Mouse (Mus musculus) neural tube, embryonic 15.5 days (tissue): ENCODE measurements around the gene Sik3. TPM values are rescaled to one million over a fixed set of nuclear protein-coding genes. Genes with fewer than 3 reads are reported as not detected.

Experiments used
- ATAC-seq: fragments of 200-750 bp; cut with Nextera tagmentation; 2 replicates; pipeline ENCODE4 v1.8.0; 2017; ENCODE audit warnings: mild to moderate bottlenecking, moderate TSS enrichment, moderate library complexity; ENCODE audit not compliant: low FRiP score
- H3K27ac ChIP-seq: fragments of 300-500 bp; sonication (generic); replicated peaks from 2 replicates; pipeline ENCODE4 v1.5.1; 2015; ENCODE audit warnings: mild to moderate bottlenecking, inconsistent platforms
- H3K27me3 ChIP-seq: fragments of 300-500 bp; sonication (generic); replicated peaks from 2 replicates; pipeline ENCODE4 v1.6.1; 2015; ENCODE audit warnings: inconsistent platforms
- H3K36me3 ChIP-seq: fragments of 300-500 bp; sonication (generic); 2 replicates; pipeline ENCODE4 v1.6.1; 2015; ENCODE audit warnings: inconsistent platforms
- H3K4me1 ChIP-seq: fragments of 300-500 bp; sonication (generic); 2 replicates; pipeline ENCODE4 v1.6.1; 2015; ENCODE audit warnings: inconsistent platforms
- H3K4me2 ChIP-seq: fragments of 300-500 bp; sonication (generic); 2 replicates; pipeline ENCODE4 v1.6.1; 2015; ENCODE audit warnings: inconsistent platforms, mild to moderate bottlenecking, moderate library complexity
- H3K4me3 ChIP-seq: fragments of 300-500 bp; sonication (generic); replicated peaks from 2 replicates; pipeline ENCODE4 v1.5.1; 2015; ENCODE audit warnings: mild to moderate bottlenecking, inconsistent platforms
- H3K9ac ChIP-seq: fragments of 300-500 bp; sonication (generic); replicated peaks from 2 replicates; pipeline ENCODE4 v1.6.1; 2015; ENCODE audit warnings: mild to moderate bottlenecking, inconsistent platforms
- H3K9me3 ChIP-seq: fragments of 300-500 bp; sonication (generic); replicated peaks from 2 replicates; pipeline ENCODE4 v1.6.1; 2016; ENCODE audit warnings: inconsistent platforms
- WGBS: fragments of 180-500 bp; shearing (Covaris S2); methylation state at CpG from one replicate; pipeline ENCODE4 v1.1.7; 2015; ENCODE audit warnings: mixed read lengths; 5-methylcytosine and 5-hydroxymethylcytosine counted together
- polyA plus RNA-seq: library from polyadenylated mRNA; unstranded; fragments of >200 nt; fragmentation: Nextera tagmentation; extraction: Ambion mirVana; gene quantifications from 2 replicates; pipeline ENCODE4 v1.2.1, GENCODE M21; 2015

Gene Sik3
- polyA plus RNA-seq, 1 experiment from 2014 or later = 9.9 TPM

DNA sequence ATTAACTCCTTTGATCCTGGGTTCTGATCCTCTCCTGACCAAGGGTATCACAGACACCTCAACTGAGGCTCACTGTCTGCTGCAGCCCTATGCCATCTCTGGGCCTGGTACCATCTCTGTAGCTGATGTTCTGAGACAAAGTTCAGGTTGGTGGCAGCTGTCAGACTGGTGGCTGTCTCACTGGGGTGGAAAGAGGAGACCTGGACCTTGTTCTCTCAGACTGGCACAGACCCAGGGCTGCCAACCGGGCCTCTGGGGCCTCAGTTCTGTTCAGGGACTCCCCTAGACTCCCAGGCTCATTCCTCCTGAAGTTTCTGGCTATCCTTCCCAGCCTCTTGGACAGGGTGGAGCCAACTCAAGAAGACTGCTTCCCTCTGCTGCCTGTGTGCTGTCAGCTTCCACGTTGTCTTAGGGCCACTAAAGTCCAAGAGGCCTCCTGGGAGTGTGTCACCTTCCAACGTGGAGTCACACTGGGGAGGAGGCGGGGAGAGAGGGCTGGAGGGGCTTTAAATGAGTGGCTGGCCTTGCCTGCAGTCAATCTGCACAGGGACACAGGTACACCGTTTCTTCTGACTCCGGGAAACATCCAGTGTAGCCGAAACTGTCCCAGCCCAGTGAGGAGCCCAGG lies 228.0 kb downstream of the Sik3 start, which contains the start of gene Apoa4:
TSS of gene Apoa4 (plus strand) at position 171 of the 628 bp plus-strand sequence.
- Histone ChIP-seq H3K4me2 (no peak within 1 kb of the TSS), H3K4me3 (no peak within 1 kb of the TSS), H3K36me3 (no peaks in the 10 kb centered on the region), H3K9ac (no peak within 1 kb of the TSS), H3K9me3 (no peaks in the 10 kb centered on the region), H3K27ac (no peak within 1 kb of the TSS), H3K27me3 (no peaks in the 10 kb centered on the region), H3K4me1 (no peaks in the 10 kb centered on the region)
- WGBS = 72% methylated on average over 7 of the region's 7 CpGs
- no peak for ATAC-seq

DNA sequence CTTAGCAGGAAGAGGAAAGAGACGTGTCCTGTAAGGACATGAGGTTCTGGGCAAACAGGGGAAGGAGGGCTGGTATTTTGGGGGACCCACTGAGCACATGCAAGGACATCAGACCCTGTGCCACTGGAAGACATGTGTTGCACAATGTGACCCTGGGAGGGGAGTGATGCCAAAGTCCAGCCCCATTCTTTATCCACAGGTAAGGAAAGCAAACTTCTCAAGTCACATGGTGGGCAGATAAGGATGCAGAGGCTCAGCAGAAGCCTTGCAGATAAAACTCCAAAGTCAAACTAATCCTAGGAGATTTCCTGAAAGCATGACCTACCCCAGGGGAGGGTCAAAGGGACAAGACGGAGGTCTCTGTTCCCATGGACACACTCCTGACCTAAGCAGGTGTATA lies 229.2 kb downstream of the Sik3 start:
- Histone ChIP-seq H3K27ac (no peak overlapping the region), H3K27me3 (no peaks in the 10 kb centered on the region), H3K4me1 (no peaks in the 10 kb centered on the region), H3K4me3 (no peak overlapping the region), H3K36me3 (no peaks in the 10 kb centered on the region), H3K9me3 (no peaks in the 10 kb centered on the region), H3K9ac (no peak overlapping the region), H3K4me2 (no peak overlapping the region)
- 78% methylated on average over 2 of the region's 2 CpGs for WGBS
- no peak for ATAC-seq

DNA sequence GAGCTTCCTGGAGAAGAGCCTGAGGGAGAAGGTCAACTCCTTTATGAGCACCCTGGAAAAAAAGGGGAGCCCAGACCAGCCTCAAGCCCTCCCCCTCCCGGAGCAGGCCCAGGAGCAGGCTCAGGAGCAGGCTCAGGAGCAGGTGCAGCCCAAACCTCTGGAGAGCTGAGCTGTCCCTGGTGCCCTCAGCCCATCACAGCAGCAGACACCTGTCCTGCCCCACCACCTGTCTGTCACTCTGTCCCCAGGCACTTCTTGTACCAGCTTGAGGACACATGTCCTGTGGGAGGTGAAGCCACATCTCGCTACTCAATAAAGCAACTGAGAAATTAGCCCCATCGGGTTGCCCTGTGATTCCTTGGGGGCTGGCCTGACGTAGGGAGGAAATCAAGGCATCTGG lies 230.5 kb downstream of the Sik3 start:
- H3K4me2 ChIP-seq = no peak overlapping the region
- H3K27ac ChIP-seq = no peak overlapping the region
- no peak overlapping the region for H3K9ac ChIP-seq
- WGBS = 67% methylated on average over 4 of the region's 4 CpGs
- H3K4me1 ChIP-seq = no peaks in the 10 kb centered on the region
- H3K36me3 ChIP-seq = no peaks in the 10 kb centered on the region
- H3K9me3 ChIP-seq = no peaks in the 10 kb centered on the region
- ATAC-seq = no peak
- H3K4me3 ChIP-seq = no peak overlapping the region
- H3K27me3 ChIP-seq = 0 out of 2 replicates have a peak, but pooled peaks cover under 1% of the 10 kb centered on the region

DNA sequence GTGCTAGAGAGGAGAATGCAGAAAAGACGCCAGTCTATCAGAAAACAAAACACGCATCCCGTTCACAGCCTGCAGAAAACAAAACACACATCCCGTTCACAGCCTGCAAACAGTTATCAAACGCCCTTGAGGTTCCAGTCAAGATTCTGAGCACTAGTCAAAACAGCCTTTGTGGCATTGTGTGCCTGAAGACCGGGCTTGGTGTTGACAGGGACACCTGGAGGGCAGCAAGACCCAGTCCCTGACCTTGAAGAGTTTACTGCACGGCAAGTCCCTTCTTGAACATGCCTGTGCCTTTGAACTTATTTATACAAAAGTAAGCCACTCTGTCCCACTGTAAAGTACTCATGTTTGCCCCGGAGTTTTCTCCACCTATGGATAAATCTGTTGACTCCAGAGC lies 231.0 kb downstream of the Sik3 start:
- Histone ChIP-seq H3K4me2 (no peak overlapping the region), H3K9me3 (no peaks in the 10 kb centered on the region), H3K27ac (no peak overlapping the region), H3K36me3 (no peaks in the 10 kb centered on the region), H3K27me3 (0 out of 2 replicates have a peak, but pooled peaks cover 4% of the 10 kb centered on the region), H3K9ac (no peak overlapping the region), H3K4me3 (no peak overlapping the region), H3K4me1 (no peaks in the 10 kb centered on the region)
- ATAC-seq = no peak
- 64% methylated on average over 8 of the region's 8 CpGs for WGBS

DNA sequence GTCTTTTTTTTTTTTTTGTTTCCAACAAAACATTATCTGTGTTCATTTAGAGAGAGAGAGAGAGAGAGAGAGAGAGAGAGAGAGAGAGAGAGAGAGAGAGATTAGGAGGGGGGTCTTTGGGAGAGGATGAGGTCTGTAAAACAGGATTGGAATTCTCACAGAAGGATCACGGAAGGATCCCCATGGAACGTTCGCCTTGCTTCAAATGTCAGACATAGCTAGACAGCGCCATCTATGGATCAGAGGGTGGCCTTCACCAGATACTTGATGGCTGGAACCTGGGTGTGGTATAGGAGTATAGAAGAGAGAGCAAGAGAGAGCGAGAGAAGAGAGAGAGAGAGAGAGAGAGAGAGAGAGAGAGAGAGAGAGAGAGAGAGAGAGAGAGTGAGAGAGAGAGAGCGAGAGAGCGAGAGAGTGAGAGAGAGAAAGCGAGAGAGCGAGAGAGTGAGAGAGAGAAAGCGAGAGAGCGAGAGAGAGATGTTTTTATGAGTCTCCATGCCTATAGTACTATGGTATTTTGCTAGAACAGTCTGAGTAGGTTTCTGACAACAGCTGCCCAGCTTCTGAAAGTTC lies 234.2 kb downstream of the Sik3 start:
- ATAC-seq = peak; percentile 74; the same call in 1 of the 2 replicates
- Histone ChIP-seq H3K27me3 (0 out of 2 replicates have a peak, but pooled peaks cover 4% of the 10 kb centered on the region), H3K36me3 (no peaks in the 10 kb centered on the region), H3K27ac (no peak overlapping the region), H3K4me2 (peak overlapping the region; percentile 31; the same call in 1 of the 2 replicates), H3K4me1 (no peaks in the 10 kb centered on the region), H3K4me3 (no peak overlapping the region), H3K9ac (no peak overlapping the region), H3K9me3 (no peaks in the 10 kb centered on the region)
- WGBS = 31% methylated on average over 11 of the region's 11 CpGs

DNA sequence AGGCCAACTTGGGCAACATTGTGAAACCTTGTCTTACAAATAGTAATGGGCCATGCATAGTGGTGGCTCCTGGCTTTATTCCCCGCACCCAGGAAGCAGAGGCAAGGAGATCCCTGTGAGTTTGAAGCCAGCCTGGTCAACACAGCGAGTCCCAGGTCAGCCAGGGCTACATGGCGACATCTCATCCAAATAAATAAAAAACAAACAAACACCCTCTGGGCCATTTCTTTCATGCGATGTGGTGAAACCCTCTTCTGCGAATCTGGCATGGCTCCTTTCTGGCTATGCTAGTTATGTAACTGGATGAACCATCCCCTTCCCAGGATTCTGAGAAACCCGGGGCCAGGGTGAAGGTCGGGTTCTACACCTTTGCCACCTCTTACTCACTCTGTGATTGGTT lies 243.6 kb downstream of the Sik3 start:
- Histone ChIP-seq H3K9ac (no peak overlapping the region), H3K27ac (no peak overlapping the region), H3K4me2 (no peak overlapping the region), H3K4me3 (no peak overlapping the region), H3K36me3 (no peaks in the 10 kb centered on the region), H3K4me1 (no peaks in the 10 kb centered on the region), H3K27me3 (no peaks in the 10 kb centered on the region), H3K9me3 (no peaks in the 10 kb centered on the region)
- WGBS = 89% methylated on average over 7 of the region's 7 CpGs
- no peak for ATAC-seq

DNA sequence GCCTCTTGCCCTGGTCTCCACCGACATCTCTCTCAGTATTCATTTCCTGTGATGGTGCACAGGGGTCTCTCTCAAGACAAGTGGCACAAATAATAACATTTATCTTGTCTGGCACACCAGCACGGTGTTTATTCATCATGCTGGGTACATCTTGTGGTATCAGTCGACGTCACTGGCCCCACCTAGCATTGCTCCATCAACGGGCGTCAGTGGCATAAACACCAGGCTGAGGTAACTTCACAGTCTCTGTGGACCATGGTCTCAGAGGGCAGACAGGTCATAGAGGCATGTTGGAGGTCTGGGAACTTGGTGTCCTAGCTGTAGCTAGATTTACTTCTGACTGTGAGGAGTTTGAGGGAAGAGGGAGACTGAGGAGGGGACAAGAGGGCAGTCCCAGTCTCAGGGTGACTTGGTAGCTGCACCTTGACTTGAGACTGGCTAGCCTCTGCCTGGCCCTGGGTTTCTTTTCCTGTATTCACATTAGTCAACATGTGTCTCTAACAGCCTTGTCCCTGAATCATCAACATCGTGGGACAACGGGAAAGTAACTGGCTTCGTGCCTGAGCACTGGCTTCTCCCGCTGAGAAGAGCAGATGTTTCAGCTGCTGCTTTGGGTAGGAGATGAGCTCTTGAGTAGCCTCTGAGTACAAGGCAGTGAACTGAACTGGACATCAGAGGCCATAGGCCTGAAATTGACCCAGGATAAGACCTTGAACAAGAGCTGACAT lies 244.2 kb downstream of the Sik3 start:
- ATAC-seq = no peak

DNA sequence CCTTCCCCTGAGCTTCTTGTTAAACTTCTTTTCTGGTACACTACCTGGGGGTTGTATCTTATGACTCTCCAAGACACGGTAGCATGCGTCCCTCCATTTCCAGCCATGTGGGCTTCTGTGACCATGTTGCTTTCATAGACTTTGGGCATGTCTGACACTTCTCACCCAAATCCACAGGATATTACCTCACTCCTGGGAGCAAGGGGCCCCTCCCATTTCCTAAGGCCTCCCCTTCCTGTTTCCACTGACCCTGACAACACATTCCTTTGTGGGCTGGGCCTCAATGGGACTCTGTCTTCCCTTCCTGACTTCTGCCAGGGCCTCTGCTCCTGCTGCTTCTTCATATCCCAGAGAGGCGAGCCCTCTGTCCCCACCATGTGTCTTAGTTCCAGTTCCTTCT lies 244.9 kb downstream of the Sik3 start:
- no peak overlapping the region for H3K9ac ChIP-seq
- H3K4me2 ChIP-seq = no peak overlapping the region
- no peaks in the 10 kb centered on the region for H3K36me3 ChIP-seq
- no peak for ATAC-seq
- H3K4me1 ChIP-seq = no peaks in the 10 kb centered on the region
- 96% methylated on average over 3 of the region's 3 CpGs for WGBS
- no peak overlapping the region for H3K27ac ChIP-seq
- no peak overlapping the region for H3K4me3 ChIP-seq
- H3K9me3 ChIP-seq = no peaks in the 10 kb centered on the region
- H3K27me3 ChIP-seq = no peaks in the 10 kb centered on the region

More for the DNA sequence above, 244.2 kb downstream of the Sik3 start:
- H3K9ac ChIP-seq = no peak overlapping the region
- no peaks in the 10 kb centered on the region for H3K4me1 ChIP-seq
- no peak overlapping the region for H3K4me2 ChIP-seq
- no peaks in the 10 kb centered on the region for H3K27me3 ChIP-seq
- no peak overlapping the region for H3K4me3 ChIP-seq
- 90% methylated on average over 10 of the region's 10 CpGs for WGBS
- no peaks in the 10 kb centered on the region for H3K36me3 ChIP-seq
- no peaks in the 10 kb centered on the region for H3K9me3 ChIP-seq
- no peak overlapping the region for H3K27ac ChIP-seq

DNA sequence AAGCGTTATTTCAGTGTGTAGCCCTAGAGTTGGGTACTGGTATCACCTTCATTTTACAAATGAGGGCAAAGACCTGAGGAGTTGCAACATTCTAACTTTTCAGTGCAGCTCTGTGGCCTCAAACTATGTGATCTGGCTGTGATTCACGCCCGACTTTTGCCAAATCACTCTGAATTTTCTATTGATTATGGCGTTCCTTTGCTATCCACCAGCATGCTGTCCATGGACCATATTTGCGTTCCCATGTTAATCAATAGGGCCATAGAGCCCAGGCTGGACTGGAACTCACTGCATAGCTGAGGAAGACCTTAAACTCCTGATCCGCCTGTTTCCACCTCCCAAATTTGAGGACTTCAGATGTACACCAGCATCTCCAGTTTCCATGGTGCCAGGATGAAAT lies 246.5 kb downstream of the Sik3 start:
- no peaks in the 10 kb centered on the region for H3K36me3 ChIP-seq
- H3K9ac ChIP-seq = no peak overlapping the region
- no peak for ATAC-seq
- H3K4me1 ChIP-seq = no peaks in the 10 kb centered on the region
- H3K27ac ChIP-seq = no peak overlapping the region
- H3K9me3 ChIP-seq = no peaks in the 10 kb centered on the region
- H3K4me2 ChIP-seq = no peak overlapping the region
- H3K4me3 ChIP-seq = no peak overlapping the region
- H3K27me3 ChIP-seq = no peaks in the 10 kb centered on the region
- WGBS = 89% methylated on average over 6 of the region's 6 CpGs

DNA sequence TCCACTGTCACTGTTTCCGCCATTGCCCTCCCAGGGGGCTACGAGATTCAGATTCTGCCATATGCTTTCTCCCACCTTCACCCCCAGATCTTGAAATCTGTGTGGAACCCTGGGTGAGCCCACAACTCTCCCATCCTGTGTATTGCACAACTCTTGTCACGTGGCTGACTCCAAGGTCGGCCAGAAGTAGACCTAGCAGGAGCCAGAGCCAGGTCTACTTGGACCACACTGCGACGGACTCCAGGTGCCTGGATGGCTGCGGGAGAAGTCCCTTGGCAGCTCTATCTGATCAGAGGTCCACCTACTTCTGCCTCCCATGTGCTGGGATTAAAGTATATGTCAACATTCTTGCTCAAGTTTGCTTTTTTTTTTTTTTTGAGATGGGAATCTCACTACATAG lies 248.5 kb downstream of the Sik3 start:
- H3K36me3 ChIP-seq = no peaks in the 10 kb centered on the region
- no peaks in the 10 kb centered on the region for H3K9me3 ChIP-seq
- H3K4me3 ChIP-seq = no peak overlapping the region
- H3K4me2 ChIP-seq = no peak overlapping the region
- ATAC-seq = no peak
- no peak overlapping the region for H3K9ac ChIP-seq
- H3K27ac ChIP-seq = no peak overlapping the region
- 91% methylated on average over 7 of the region's 7 CpGs for WGBS
- no peaks in the 10 kb centered on the region for H3K27me3 ChIP-seq
- no peaks in the 10 kb centered on the region for H3K4me1 ChIP-seq

DNA sequence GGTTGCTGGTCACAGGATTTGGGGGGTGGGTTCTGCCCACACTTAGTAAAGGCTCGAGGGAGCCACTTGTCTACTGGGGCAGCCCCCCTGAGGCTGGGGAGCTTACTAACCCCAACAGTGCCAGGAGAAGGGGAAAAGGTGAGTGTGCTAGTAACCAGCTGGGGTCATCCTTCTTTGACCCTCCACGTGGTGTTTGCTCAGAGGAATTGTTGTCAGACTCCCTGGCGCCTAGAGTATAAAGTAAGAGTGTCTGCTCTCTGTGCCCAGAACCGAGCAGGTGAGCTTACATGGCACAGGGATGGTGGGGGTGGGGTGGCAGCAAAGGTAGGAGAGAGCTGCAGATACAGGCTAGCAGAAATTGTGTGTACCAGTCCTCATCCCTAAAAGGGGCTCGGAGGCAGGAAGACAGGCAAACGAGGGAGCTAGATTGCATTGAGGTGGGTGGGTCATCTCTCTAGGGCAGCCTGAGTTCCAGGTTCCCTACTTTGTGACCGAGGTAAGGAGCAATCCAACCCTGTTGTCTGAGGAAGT lies 255.8 kb downstream of the Sik3 start, which contains the start of gene Apoa5:
TSS of gene Apoa5 (plus strand) at position 291 of the 531 bp plus-strand sequence.
- 57% methylated on average over 7 of the region's 7 CpGs for WGBS
- no peak for ATAC-seq
- H3K9me3 ChIP-seq = no peaks in the 10 kb centered on the region
- no peak within 1 kb of the TSS for H3K9ac ChIP-seq
- H3K27ac ChIP-seq = no peak within 1 kb of the TSS
- H3K4me1 ChIP-seq = peaks cover 3% of the 10 kb centered on the region
- no peaks in the 10 kb centered on the region for H3K36me3 ChIP-seq
- H3K4me3 ChIP-seq = no peak within 1 kb of the TSS
- peaks cover 25% of the 10 kb centered on the region for H3K27me3 ChIP-seq
- no peak within 1 kb of the TSS for H3K4me2 ChIP-seq

DNA sequence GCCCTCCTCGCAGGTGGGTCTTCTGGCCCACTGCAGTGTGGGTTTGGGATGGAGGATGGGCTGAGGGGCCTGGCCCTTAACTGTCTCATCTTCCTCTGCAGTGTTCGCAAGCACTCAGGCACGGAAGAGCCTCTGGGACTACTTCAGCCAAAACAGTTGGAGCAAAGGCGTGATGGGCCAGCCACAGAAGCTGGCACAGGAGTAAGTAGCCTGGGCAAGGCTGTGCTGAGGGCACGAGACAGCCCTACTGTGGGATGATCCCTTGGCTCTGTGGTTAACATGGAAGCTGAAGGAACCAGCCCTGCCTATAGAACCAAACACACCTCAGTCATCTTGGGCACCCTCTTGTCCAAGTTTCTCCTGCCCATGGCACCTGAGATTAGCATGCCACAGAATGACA lies 256.5 kb downstream of the Sik3 start:
- peaks cover 25% of the 10 kb centered on the region for H3K27me3 ChIP-seq
- peaks cover 10% of the 10 kb centered on the region for H3K4me1 ChIP-seq
- no peaks in the 10 kb centered on the region for H3K36me3 ChIP-seq
- H3K4me2 ChIP-seq = no peak overlapping the region
- H3K27ac ChIP-seq = no peak overlapping the region
- H3K9ac ChIP-seq = no peak overlapping the region
- no peak for ATAC-seq
- no peaks in the 10 kb centered on the region for H3K9me3 ChIP-seq
- 90% methylated on average over 5 of the region's 5 CpGs for WGBS
- no peak overlapping the region for H3K4me3 ChIP-seq
